Mouse (Mus musculus): ENCODE data around the gene Lypd6. TPM values are rescaled to one million over a fixed set of nuclear protein-coding genes. Genes with fewer than 3 reads are reported as not detected.

Lypd6 gene
- total and polyA plus RNA-seq, 3 experiments = not detected

- Histone ChIP-seq H3K27me3 (ENCODE audit: control insufficient read depth in 1 of 2, insufficient read depth in 2 of 2, low read length in 2 of 2) (no peaks in the 10 kb centered on the region), H3K27ac (ENCODE audit: control insufficient read depth, low read depth, low read length) (no peak overlapping the region), H3K9ac (ENCODE audit: control insufficient read depth, low read depth, low read length, poor library complexity, severe bottlenecking) (no peak overlapping the region), H3K4me1 (ENCODE audit: control insufficient read depth in 1 of 2, insufficient read depth in 2 of 2, low read length in 2 of 2) (no peaks in the 10 kb centered on the region), H3K36me3 (ENCODE audit: control insufficient read depth in 1 of 2, insufficient read depth in 2 of 2, low read length in 2 of 2) (no peaks in the 10 kb centered on the region), H3K4me3 (ENCODE audit: control insufficient read depth in 1 of 2, insufficient read depth in 1 of 2, low read depth in 2 of 2, low read length in 2 of 2) (no peak overlapping the region), H3K9me3 (replicated peaks; ENCODE audit: insufficient read depth, low read length) (no peaks in the 10 kb centered on the region), H3K79me2 (ENCODE audit: control insufficient read depth, insufficient read depth, low read length, poor library complexity) (no peaks in the 10 kb centered on the region)
- TF ChIP-seq ZKSCAN1 (IDR thresholded peaks at IDR 0.05; ENCODE audit: low read depth, low read length) = no peak
- no peak for TF ChIP-seq SIN3A (IDR thresholded peaks at IDR 0.05; ENCODE audit: low read length)
- TF ChIP-seq HCFC1 (IDR thresholded peaks at IDR 0.05; ENCODE audit: low read depth, low read length) = no peak
- no peak for TF ChIP-seq TCF12 (IDR thresholded peaks at IDR 0.05; ENCODE audit: low read depth, low read length)
- no peak for TF ChIP-seq RCOR1 (IDR thresholded peaks at IDR 0.05; ENCODE audit: low read depth, low read length)
- TF ChIP-seq NELFE (IDR thresholded peaks at IDR 0.05; ENCODE audit: low read depth, low read length) = no peak
- no peak for TF ChIP-seq MYC (IDR thresholded peaks at IDR 0.05; ENCODE audit: low read depth, low read length)
- TF ChIP-seq E2F4 (IDR thresholded peaks at IDR 0.05; ENCODE audit: borderline replicate concordance, low read depth, low read length) = no peak
- no peak for TF ChIP-seq RAD21 (IDR thresholded peaks at IDR 0.05; ENCODE audit: low read depth, low read length)
- no peak for DNase-seq (ENCODE audit: low read depth, low spot score)
Measured at GRCm38 (mm10) chr2:50151879-50152278, 85.7 kb downstream of the Lypd6 start.

- Histone ChIP-seq H3K9ac (ENCODE audit: control insufficient read depth, low read depth, low read length, poor library complexity, severe bottlenecking) (no peak overlapping the region), H3K27ac (ENCODE audit: control insufficient read depth, low read depth, low read length) (no peak overlapping the region), H3K36me3 (ENCODE audit: control insufficient read depth in 1 of 2, insufficient read depth in 2 of 2, low read length in 2 of 2) (no peaks in the 10 kb centered on the region), H3K9me3 (replicated peaks; ENCODE audit: insufficient read depth, low read length) (no peaks in the 10 kb centered on the region), H3K27me3 (ENCODE audit: control insufficient read depth in 1 of 2, insufficient read depth in 2 of 2, low read length in 2 of 2) (no peaks in the 10 kb centered on the region), H3K4me3 (ENCODE audit: control insufficient read depth in 1 of 2, insufficient read depth in 1 of 2, low read depth in 2 of 2, low read length in 2 of 2) (no peak overlapping the region), H3K4me1 (ENCODE audit: control insufficient read depth in 1 of 2, insufficient read depth in 2 of 2, low read length in 2 of 2) (no peaks in the 10 kb centered on the region), H3K79me2 (ENCODE audit: control insufficient read depth, insufficient read depth, low read length, poor library complexity) (no peaks in the 10 kb centered on the region)
- no peak for TF ChIP-seq ETS1 (IDR thresholded peaks at IDR 0.05; ENCODE audit: low read depth, low read length)
- no peak for TF ChIP-seq MYC (IDR thresholded peaks at IDR 0.05; ENCODE audit: low read depth, low read length)
- no peak for TF ChIP-seq TCF12 (IDR thresholded peaks at IDR 0.05; ENCODE audit: low read depth, low read length)
- TF ChIP-seq POLR2AphosphoS2 (IDR thresholded peaks at IDR 0.05; ENCODE audit: low read length) = no peak
- no peak for TF ChIP-seq KAT2A (conservative IDR thresholded peaks at IDR 0.05; ENCODE audit: low read depth, low read length)
- TF ChIP-seq GABPA (IDR thresholded peaks at IDR 0.05; ENCODE audit: low read depth, low read length) = no peak
- no peak for TF ChIP-seq JUND (IDR thresholded peaks at IDR 0.05; ENCODE audit: low read depth, low read length)
- TF ChIP-seq MAFK (IDR thresholded peaks at IDR 0.05; ENCODE audit: borderline replicate concordance, low read depth, low read length) = no peak
- no peak for TF ChIP-seq ZNF384 (IDR thresholded peaks at IDR 0.05; ENCODE audit: low read depth, low read length)
- DNase-seq (ENCODE audit: low read depth, low spot score) = no peak
Measured at GRCm38 (mm10) chr2:50156009-50156408, 89.8 kb downstream of the Lypd6 start.

DNA sequence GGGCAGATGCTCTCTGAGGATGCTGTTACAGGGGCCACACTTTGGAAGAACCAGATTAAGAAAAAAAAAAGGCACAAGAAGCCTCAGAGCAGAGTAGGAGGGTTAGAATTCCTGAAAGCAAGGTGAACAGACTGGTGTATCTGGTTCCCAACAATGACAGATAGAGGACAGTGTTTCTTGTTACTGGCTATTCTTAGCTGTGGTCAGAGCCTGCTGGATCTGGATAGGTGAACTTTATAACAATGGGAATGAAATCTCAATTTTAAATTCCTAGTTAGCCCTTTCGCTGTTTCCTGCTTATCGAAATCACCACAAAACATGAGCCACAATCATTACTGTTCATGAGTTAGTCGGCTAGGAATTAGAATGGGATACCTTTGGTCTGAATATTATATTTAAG lies 93.8 kb downstream of the Lypd6 start:
- no peaks in the 10 kb centered on the region for H3K27me3 ChIP-seq (ENCODE audit: control insufficient read depth in 1 of 2, insufficient read depth in 2 of 2, low read length in 2 of 2)
- H3K9ac ChIP-seq (ENCODE audit: control insufficient read depth, low read depth, low read length, poor library complexity, severe bottlenecking) = no peak overlapping the region
- no peak overlapping the region for H3K27ac ChIP-seq (ENCODE audit: control insufficient read depth, low read depth, low read length)
- H3K9me3 ChIP-seq (replicated peaks; ENCODE audit: insufficient read depth, low read length) = no peaks in the 10 kb centered on the region
- H3K36me3 ChIP-seq (ENCODE audit: control insufficient read depth in 1 of 2, insufficient read depth in 2 of 2, low read length in 2 of 2) = no peaks in the 10 kb centered on the region
- no peaks in the 10 kb centered on the region for H3K4me1 ChIP-seq (ENCODE audit: control insufficient read depth in 1 of 2, insufficient read depth in 2 of 2, low read length in 2 of 2)
- no peak for DNase-seq (ENCODE audit: low read depth, low spot score)
- H3K79me2 ChIP-seq (ENCODE audit: control insufficient read depth, insufficient read depth, low read length, poor library complexity) = no peaks in the 10 kb centered on the region
- H3K4me3 ChIP-seq (ENCODE audit: control insufficient read depth in 1 of 2, insufficient read depth in 1 of 2, low read depth in 2 of 2, low read length in 2 of 2) = no peak overlapping the region
- TF ChIP-seq ZKSCAN1 (IDR thresholded peaks at IDR 0.05; ENCODE audit: low read depth, low read length) (no peak), CTCF (IDR thresholded peaks at IDR 0.05 in 2 of 3, conservative IDR thresholded peaks at IDR 0.05 in 1 of 3; ENCODE audit: control insufficient read depth in 1 of 3, insufficient read depth in 1 of 3, low read depth in 2 of 3, low read length in 3 of 3, poor library complexity in 1 of 3, severe bottlenecking in 1 of 3) (no peak), GATA1 (IDR thresholded peaks at IDR 0.05; ENCODE audit: low read depth, low read length) (no peak), RCOR1 (IDR thresholded peaks at IDR 0.05; ENCODE audit: low read depth, low read length) (no peak), NRF1 (IDR thresholded peaks at IDR 0.05; ENCODE audit: insufficient read depth, low read depth, low read length, poor library complexity, severe bottlenecking) (no peak), ZMIZ1 (IDR thresholded peaks at IDR 0.05; ENCODE audit: low read depth, low read length) (no peak), RAD21 (IDR thresholded peaks at IDR 0.05; ENCODE audit: low read depth, low read length) (no peak), UBTF (IDR thresholded peaks at IDR 0.05; ENCODE audit: borderline replicate concordance, insufficient read depth, low read depth, low read length) (no peak), NELFE (IDR thresholded peaks at IDR 0.05; ENCODE audit: low read depth, low read length) (no peak), CHD2 (IDR thresholded peaks at IDR 0.05; ENCODE audit: low read length) (no peak), MEF2A (IDR thresholded peaks at IDR 0.05; ENCODE audit: extremely low read depth, insufficient replicate concordance, low read depth, low read length, poor library complexity, severe bottlenecking) (no peak), EP300 (IDR thresholded peaks at IDR 0.05; ENCODE audit: low read depth in 1 of 2, low read length in 2 of 2) (no peak), MAX (IDR thresholded peaks at IDR 0.05; ENCODE audit: low read length) (no peak), ZC3H11A (IDR thresholded peaks at IDR 0.05; ENCODE audit: low read depth, low read length) (no peak)
